Mouse (Mus musculus): ENCODE results near the gene Gm10563.

Gene Gm10563

GRCm38 (mm10) chr4:155566555-155566954 lies 78.7 kb downstream of the Gm10563 start:
- no peak for DNase-seq (ENCODE audit: low read depth, low spot score)

Data from WW6 (cell line).